Mouse (Mus musculus) naive thymus-derived CD4-positive, alpha-beta T cell, adult 2 months (primary cell): Measurements from ENCODE around the gene Lgals3bp.

ENCODE experiments used
- DNase-seq: peaks from one replicate; pipeline ENCODE4 v3.0.0-alpha.2; 2011; ENCODE audit warnings: low read depth

Gene Lgals3bp

DNA sequence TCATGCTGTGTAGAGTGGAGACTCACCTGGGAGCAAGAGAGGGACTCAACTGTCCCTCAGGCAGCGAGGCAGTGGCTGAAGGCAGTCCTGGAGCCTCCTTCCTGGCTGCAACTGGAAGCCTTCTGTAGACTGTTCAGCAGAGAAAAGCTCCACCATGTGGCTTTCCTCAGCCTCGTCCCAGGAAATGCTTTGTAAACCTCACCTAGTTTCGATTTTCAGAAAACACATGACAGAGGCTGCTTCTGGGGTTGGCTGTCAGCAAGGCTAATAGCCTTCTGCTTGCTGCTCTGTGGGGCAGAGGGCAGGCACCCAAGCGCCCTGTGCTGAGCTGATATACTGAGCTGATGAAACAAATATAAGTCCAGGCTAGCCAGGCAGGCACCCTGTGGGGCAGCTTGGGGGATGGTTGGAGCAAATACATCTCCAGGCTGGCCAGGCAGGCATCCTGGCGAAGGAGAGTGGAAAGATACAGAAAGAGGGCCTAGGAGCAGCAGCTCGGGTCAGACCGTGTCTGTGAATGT, at the start of gene Lgals3bp:
TSS of gene Lgals3bp (minus strand) at position 333 of the 521 bp plus-strand sequence.
- peak; percentile 85 for DNase-seq

DNA sequence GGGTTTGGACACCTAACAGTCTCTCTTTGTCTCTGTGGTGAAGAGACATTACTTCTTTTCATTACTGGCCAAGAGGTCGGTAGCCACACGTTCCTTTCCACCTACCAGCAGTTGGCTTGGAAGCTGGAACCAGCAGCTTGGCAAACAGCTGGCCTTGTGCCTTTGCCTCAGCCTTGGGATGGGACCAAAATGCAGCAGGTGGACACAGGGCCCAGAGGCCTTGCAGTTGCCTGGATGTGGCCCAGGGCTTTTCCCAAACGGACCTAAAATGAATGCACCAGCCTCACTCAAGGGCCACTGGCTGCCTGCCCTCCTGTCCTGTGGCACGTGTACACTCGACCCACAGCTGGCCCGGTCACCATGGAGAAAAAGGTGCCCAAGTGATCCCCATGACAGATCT, 49.3 kb upstream of the Lgals3bp start:
- no peak for DNase-seq

DNA sequence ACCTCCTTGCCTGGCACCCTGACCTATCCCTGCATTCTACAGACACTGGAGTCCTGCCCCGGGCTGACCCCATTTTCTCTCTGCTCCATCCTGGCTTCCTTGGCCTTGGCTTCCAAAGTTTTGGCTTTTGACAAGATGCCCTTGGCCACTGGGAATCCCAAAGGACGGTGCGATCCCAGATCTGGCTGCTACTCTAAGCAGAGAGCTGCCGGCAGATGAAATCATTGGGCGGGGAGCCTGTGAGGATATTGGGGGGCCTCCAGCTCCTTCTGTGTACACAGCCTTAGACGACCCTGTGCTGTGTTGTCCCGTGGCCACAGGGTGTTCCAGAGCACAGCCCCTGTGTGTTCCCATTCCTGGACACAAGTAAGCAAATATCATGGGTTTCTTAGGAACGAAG, 46.5 kb upstream of the Lgals3bp start:
- no peak for DNase-seq

DNA sequence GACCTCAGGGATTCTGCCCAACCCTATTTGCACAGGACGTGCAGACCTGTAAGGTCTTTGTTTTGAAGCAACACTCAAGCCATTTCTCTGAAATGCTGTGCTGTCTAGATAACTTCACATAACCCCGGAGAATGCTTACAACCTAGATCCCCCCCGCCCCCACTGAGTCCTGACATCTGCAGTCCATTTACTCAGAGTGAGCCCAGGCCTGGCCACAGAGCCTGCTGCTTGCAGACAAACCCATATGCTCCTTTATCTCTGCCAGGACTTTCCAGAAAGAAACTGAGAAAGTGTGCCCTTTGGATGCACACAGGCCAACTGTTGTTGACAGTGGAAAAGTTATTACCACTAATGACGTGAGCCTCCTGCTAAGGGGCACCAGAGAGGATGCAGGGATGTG, 45.5 kb upstream of the Lgals3bp start:
- no peak for DNase-seq

DNA sequence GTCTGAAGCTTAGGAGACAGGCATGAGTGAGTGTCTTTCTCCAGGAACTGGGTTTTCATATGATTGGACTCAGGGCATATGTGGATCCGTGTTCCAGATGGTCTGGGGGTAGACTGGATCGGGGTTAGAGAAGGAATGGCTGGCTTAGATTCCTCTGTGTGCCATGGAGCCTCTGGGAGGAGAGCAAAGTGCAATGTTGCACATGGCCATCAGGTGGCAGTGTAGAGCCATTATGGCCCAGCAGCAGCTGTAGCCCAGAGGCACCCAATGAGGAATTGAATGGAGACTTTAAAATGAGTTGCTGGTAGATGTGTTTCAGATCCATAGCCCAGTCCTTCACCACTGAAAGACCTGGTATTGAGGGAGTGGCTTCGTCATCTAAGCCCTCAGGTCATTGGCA, 44.0 kb upstream of the Lgals3bp start:
- peak; percentile 87 for DNase-seq

DNA sequence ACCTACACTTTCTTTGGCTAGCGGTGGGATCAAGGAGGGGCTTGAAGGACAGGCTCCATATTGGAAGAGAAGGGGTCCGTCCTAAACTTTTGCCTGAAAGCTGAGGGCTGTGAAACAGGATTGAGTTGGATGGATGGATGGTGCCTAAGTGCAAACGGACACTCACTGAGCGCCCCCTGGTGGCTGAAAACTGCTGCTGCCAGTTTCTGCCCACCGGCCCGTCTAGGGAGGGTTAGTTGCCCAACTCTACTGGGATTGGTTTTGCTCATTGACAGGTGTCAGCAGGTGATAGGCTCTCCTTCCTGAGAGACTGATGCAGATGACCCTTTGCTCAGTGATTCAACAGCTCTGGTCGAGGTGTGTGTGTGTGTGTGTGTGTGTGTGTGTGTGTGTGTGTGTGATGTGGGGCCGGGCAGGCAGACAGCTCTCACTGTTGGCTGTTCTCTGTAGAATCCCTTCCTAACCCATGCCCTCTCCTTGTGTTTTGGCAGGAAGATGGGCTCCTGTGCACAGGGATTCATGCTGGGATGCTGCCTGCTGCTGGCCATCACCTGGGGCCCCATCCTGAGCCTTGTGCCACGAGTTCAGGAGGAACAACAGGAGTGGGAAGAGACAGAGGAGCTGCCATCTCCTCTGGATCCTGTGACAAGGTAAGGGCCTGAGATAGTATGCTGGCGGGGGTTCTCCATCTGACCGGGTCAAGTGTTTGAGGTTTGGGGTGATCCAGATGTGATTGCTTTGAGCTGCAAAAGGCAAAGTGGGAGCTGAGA, 41.5 kb upstream of the Lgals3bp start:
- peak; percentile 81 for DNase-seq

DNA sequence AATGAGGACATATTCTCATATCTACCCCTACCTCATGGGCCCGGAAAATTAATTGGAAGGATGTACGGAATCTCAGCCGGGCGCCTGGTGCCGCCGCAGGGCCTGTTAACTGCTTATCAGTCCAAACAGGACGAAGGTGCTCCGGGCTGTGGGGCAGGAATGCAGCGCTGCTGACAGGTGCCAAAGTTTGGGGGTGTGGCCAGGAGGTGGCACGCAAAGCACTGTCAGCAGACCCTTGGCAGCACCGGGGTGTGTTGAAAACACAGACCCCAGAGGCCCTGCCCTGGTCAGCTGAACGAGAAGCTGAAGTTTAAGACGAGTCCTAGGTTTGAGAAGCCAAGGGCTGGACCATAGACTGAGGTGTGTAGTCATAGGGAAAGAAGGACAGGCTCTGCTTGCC, 40.8 kb upstream of the Lgals3bp start:
- no peak for DNase-seq

DNA sequence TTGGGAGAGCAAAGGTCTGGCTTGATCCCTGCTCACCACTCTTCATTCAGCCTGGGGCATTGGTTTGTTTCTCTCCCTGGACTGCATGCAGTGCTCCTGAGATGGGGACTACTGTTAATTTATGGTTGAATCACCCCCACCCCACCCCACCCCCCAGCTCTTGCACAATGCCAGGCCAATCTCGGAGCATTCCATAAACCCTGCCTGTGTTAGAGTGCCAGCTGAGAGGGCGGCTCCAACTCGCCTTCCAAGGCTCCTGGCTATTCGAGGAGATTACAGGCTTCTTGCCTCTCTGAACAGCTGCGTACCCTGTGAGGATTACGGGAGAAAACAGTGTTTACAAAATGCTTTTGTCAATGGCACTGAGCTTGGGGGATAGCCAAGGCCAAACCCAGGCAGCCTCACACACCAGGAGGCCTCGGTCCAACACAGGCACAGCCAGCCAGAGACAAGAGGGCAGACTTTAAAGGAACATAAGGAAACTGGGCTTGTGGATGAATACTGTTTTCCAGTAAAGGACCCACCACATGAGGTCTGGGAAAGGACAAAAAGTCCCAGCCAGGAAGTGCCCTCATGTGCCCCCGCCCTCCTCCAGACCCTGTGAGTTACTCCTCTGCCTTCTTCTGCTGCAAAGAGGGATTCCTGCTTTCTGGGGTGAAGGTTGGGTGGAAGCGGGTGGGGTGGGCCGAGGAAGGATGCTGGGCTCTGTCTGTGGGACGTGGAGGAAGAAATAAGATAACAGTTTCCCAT, 36.9 kb upstream of the Lgals3bp start:
- DNase-seq: no peak

DNA sequence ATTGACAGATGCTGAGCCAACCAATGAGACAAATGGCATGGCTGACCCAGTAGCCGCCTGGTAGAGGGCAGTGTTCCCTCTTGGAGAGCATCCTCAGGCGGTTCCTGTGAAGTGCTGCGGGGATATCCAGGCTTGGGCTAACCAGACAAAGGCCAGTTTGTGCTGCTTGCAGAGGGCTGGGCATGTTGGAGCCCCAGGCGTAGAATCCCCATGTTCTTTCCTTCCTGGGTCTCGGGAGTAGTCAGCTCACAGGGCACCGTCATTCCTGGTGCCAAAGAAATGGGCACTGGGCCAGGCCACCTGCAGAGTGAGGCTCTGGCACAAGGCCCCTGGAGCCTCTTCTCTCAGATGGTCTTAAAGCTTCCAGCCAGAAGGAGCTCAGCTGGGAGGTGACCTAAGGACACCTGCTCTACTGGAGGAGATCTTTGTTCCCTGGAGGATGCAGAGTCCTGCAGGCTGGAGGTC, 34.6 kb upstream of the Lgals3bp start:
- DNase-seq: no peak

DNA sequence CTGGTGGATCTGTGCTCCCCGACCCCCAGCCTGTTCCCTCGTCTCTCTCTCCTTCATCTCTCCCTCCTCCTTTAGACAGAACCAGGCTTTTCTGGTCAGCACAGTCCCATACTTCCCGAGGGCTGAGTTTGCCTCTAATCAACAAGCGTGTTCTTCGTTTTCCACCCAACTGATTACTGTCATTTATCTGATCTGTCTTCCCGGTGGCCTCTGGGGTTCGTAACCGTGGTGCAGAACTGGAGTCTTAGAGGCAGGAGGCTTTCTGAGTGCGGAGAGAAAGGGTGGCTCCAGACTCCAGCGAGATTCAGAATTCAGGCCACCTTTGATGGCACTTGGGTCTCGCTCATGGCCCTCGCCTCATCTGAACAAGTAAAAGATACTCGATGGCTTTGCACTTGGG, 32.2 kb upstream of the Lgals3bp start:
- DNase-seq: no peak

DNA sequence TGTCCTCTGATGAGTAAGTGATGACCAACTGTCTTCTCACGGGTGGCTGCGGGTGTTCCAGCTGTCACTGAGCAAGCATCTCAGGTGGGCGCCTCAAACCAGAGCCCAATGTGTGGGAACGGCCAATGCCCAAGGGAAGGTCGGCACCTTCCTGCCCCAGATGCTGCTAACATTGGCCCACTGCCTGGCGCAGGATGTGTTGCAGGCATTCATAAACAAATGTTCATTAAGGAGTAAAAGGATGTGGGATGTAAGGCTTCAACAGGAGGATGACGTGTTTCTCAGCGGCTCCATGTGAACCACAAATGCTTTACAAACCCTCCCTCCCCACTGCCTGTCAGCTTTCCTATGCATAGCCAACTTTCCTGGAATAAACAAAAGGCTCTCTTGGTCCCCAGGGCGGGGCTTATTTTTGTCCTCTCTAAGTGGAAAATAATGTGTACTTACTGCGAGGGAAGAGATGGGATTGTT, 31.5 kb upstream of the Lgals3bp start:
- no peak for DNase-seq

DNA sequence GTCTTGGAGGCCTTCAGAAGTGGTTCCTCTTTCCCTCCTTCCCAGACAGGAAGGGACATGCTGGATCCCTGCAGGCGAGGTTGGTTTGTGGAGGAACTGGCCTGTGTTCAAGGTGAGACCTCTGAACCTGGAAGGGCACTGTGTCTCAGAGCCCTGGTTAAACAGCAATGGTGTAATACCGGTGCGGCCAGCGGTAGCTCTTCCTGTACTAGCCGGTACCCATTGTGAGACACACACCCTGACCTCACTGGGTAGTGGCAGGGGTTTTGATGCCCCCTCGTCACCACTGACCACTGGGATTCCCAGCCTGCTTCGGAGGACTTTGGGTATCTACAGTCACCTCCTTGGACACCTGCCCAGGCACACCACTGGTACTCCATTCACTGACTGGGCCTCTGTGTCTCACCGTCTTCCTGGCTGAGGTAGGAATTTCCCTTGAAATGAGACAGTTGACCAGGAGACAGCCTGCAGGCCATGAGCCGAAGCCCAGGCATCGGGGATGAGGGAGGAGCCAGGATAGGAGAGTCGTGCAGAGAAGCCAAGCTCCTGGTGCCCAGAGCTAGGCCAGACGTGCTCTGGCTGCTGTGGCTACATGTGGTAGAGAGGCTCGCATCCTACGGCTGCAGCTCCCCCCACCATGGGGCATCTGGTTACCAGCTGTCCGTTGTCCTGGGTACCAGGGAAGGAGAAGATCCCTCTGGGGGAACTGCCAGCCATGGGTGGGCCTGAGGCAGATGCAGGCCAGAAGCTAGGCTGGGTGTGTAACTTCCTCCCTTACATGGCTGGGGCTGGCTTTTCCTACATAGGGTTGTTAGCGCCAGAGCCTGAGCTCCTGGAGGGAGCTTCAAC, 29.4 kb upstream of the Lgals3bp start:
- DNase-seq: no peak

DNA sequence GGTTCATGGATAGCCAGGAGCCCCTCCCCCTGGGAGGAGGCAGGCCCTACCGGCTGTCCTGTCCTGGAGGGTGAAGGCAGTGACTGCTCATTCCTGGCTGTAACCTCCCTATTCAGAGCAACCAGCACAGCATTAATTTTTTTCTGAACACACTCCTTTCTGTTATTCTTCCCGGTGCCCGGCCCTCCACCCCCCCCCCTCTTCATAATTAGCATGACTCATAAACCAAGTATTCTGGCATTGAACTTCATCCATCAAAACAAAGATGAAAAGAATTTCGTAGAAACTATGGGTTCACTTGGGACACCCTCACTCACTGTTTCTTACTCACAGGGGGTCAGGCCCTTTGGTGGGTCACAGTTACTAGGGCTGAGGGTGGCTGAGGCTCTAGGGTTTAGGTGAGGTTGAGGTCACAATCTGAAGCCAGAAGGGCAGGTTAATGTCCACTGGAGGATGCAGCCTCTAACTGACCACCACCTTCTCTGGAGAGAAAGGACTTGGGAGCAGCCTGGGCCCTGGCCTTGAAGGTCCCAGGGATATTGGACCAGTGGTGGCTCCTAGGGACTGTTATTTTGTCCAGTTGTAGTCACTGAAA, 28.5 kb upstream of the Lgals3bp start:
- DNase-seq: no peak

DNA sequence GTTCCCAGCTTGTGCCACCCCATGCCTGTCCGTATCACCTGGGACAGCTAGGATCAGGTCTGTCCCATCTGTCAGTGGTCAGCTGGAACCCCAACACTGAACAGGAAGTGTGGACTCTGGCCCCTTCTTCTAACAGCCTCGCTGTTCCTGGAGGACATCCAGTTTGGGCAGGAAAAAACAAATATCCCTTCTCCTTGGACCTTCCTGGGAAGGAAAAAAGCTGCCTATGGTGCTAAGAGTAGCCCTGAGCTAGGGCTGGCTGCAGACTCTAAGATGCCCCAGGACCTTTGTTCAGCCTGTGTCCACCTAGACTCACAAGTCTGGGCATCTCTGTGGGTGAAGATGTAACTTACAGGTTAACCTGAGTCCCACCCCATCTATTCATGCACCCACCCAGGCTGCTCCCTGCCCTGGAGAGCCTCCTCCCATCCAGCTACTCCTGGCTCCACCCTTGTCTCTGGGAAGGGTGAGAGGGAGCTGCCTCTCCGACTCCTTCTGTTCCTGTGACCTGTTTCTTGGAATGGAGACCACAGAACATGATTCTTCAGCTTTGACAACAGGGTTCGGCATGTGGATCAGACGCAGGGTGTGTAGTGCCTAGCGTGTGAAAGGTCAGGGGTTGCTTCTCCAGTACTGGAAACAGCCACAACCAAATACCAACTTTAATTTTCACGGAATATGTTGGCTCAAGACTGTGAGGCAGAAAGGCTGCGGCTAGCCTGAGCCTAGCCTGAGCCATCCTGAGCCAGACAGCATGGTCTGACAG, 27.2 kb upstream of the Lgals3bp start:
- DNase-seq: no peak

DNA sequence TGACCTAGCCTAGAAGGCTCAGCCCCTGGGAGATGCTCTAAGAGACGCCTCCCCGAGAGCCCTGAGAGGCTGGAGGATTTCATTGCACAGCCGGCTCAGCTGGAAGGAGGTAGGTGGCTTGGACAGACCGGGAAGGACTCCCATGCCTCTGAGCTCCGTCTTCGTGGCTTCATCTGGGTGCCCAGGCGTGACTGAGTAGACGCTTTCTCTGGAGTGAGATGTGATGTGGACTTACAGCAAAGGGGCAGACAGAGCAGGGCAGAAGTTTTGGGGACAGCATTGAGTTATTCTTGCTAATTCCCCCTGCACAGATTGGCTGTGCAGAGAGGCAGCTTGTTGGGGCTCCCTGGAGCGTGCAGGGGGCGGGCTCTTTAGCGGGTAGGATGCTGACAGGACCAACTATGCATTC, 26.6 kb upstream of the Lgals3bp start:
- DNase-seq: peak; percentile 40

DNA sequence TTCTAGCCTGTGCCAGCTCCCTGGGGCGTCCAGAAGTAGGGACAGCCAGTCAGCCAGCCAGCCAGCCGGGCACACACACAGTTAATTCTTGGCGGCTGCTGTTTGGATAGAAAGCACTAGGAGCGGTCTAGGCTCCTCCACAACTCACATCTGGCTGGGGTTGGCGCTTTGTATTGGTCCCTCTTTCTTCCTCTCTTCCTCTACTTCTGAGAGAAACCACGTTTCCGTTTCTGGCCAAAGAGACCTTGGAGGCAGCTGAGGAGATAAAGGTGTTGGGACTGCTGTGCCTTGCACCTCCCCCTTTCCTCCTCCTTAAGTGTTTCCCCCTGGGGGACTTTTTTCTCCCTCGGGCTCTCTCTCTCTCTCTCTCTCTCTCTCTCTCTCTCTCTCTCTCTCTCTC, 26.1 kb upstream of the Lgals3bp start, which contains the start of gene C1qtnf1:
TSS of gene C1qtnf1 (plus strand) at position 218 of the 400 bp plus-strand sequence.
- peak; percentile 56 for DNase-seq

DNA sequence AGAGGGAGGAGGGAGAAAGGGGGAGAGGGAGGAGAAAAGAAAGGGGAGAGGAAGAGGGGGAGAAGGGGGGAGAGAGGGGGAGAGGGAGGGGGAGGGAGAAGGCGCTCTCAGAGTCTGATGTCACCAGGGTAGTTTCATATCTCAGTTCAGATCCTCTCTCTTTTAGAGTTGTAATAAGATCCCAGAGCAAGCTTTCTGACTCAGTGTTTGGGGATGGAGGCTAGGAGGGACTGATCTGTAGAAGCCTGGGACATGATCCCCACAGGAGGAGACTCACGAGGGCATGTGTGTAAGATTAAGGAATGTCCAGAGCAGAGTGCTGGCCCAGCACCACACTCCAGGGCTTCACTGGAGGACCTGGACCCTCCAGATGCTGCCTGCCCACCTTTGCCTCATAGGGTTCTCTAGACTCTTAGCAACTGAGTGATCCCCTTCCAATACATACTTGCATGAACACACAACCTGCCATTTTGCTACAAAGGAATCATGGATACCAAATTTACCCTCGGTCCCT, 25.4 kb upstream of the Lgals3bp start:
- no peak for DNase-seq

DNA sequence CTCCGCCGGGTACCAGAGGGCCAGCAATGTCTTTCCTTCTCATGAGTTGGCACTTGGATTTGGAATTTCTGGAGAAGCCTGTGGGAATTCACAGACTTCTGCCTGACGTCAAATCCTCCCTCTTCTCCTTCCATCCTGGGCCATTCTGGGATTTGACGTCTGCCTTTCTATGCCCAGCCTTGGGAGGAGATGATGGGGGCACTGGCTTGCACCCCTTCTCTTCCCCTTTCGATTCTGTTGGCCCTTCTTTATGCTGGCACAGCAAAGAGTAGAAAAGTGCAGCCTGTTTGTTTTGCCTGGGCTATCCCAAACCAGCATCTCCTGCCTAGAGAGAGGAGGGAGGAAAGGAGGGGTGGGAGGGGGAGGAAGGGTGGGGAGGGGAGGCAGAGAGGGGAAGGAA, 24.9 kb upstream of the Lgals3bp start:
- no peak for DNase-seq

DNA sequence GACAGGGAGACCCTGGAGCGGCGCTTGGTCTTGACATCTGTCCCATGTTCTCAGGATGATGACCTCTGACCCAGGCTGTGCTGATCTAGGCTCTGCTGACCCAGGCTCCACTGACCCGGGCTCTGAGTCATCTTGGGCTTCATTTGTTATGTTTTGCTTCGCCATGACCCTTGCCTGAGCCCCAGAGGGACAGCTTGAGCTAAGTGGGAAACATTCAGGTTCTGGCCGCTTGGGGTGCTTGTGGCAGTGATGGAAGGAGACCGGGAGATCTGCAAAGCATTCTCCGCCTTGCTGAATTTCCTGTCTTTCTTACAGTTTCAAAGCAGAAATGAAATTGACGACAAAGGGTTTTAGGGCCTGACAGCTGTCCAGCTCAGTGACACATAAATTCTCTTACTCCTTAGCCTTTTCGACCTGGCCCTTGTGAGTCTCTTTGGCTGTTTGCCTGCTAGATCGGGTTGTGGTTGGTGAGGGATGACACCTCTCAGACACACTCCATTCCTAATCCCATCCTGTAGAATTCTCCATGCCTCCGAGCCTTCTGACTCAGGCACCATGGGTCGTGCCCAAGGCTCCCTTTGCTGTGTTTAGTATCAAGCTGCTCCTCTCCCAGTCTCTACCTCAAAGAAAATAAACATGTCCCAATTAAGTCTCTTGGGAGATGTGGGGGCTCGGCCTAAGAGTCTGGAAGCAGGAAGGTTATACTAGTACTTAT, 22.9 kb upstream of the Lgals3bp start:
- DNase-seq: no peak
